Mouse (Mus musculus): ENCODE data around the gene Sugct. TPM values are rescaled to one million over a fixed set of nuclear protein-coding genes. Genes with fewer than 3 reads are reported as not detected.

Sugct gene
- polyA plus RNA-seq, 1 experiment from 2014 or later: 4.7 TPM

GRCm38 (mm10) chr13:17297462-17298005 lies 397.8 kb downstream of the Sugct start:
- H3K9ac ChIP-seq (replicated peaks; ENCODE audit: low read depth, low read length): no peak overlapping the region
- no peaks in the 10 kb centered on the region for H3K27me3 ChIP-seq (ENCODE audit: control insufficient read depth, insufficient read depth, low read length)
- WGBS: 57% methylated on average over 1 of the region's 1 CpGs
- no peaks in the 10 kb centered on the region for H3K9me3 ChIP-seq (ENCODE audit: control insufficient read depth, low read depth, low read length)
- no peak overlapping the region for H3K4me3 ChIP-seq (ENCODE audit: low read depth, low read length)
- no peak overlapping the region for H3K4me2 ChIP-seq (replicated peaks; ENCODE audit: low read depth, low read length)
- no peaks in the 10 kb centered on the region for H3K4me1 ChIP-seq (ENCODE audit: control insufficient read depth, insufficient read depth, low read length)
- no peaks in the 10 kb centered on the region for H3K36me3 ChIP-seq (ENCODE audit: control insufficient read depth, insufficient read depth, low read length)
- no peak overlapping the region for H3K27ac ChIP-seq (ENCODE audit: low read length)
- no peak for ATAC-seq (ENCODE audit: insufficient number of reproducible peaks, insufficient read depth, low FRiP score, low read depth)

GRCm38 (mm10) chr13:17296912-17297311 lies 398.4 kb downstream of the Sugct start:
- Histone ChIP-seq H3K4me3 (ENCODE audit: low read depth, low read length) (no peak overlapping the region), H3K9me3 (ENCODE audit: control insufficient read depth, low read depth, low read length) (no peaks in the 10 kb centered on the region), H3K27me3 (ENCODE audit: control insufficient read depth, insufficient read depth, low read length) (no peaks in the 10 kb centered on the region), H3K9ac (replicated peaks; ENCODE audit: low read depth, low read length) (no peak overlapping the region), H3K4me1 (ENCODE audit: control insufficient read depth, insufficient read depth, low read length) (no peaks in the 10 kb centered on the region), H3K27ac (ENCODE audit: low read length) (no peak overlapping the region), H3K36me3 (ENCODE audit: control insufficient read depth, insufficient read depth, low read length) (no peaks in the 10 kb centered on the region), H3K4me2 (replicated peaks; ENCODE audit: low read depth, low read length) (no peak overlapping the region)
- 47% methylated on average over 4 of the region's 4 CpGs for whole genome bisulfite sequencing
- ATAC-seq (ENCODE audit: insufficient number of reproducible peaks, insufficient read depth, low FRiP score, low read depth): no peak

GRCm38 (mm10) chr13:17296460-17296859 lies 398.9 kb downstream of the Sugct start:
- 44% methylated on average over 3 of the region's 3 CpGs for WGBS
- ATAC-seq (ENCODE audit: insufficient number of reproducible peaks, insufficient read depth, low FRiP score, low read depth): no peak

GRCm38 (mm10) chr13:17291057-17291456 lies 404.3 kb downstream of the Sugct start:
- Histone ChIP-seq H3K4me3 (ENCODE audit: low read depth, low read length) (no peak overlapping the region), H3K27me3 (ENCODE audit: control insufficient read depth, insufficient read depth, low read length) (no peaks in the 10 kb centered on the region), H3K9me3 (ENCODE audit: control insufficient read depth, low read depth, low read length) (no peaks in the 10 kb centered on the region), H3K4me2 (replicated peaks; ENCODE audit: low read depth, low read length) (no peak overlapping the region), H3K36me3 (ENCODE audit: control insufficient read depth, insufficient read depth, low read length) (no peaks in the 10 kb centered on the region), H3K4me1 (ENCODE audit: control insufficient read depth, insufficient read depth, low read length) (peaks cover 5% of the 10 kb centered on the region), H3K27ac (ENCODE audit: low read length) (no peak overlapping the region), H3K9ac (replicated peaks; ENCODE audit: low read depth, low read length) (no peak overlapping the region)
- 60% methylated on average over 3 of the region's 3 CpGs for WGBS
- ATAC-seq (ENCODE audit: insufficient number of reproducible peaks, insufficient read depth, low FRiP score, low read depth): no peak

More at GRCm38 (mm10) chr13:17296460-17296859, 398.9 kb downstream of the Sugct start:
- Histone ChIP-seq H3K4me2 (replicated peaks; ENCODE audit: low read depth, low read length) (no peak overlapping the region), H3K36me3 (ENCODE audit: control insufficient read depth, insufficient read depth, low read length) (no peaks in the 10 kb centered on the region), H3K4me3 (ENCODE audit: low read depth, low read length) (no peak overlapping the region), H3K9me3 (ENCODE audit: control insufficient read depth, low read depth, low read length) (no peaks in the 10 kb centered on the region), H3K27me3 (ENCODE audit: control insufficient read depth, insufficient read depth, low read length) (no peaks in the 10 kb centered on the region), H3K4me1 (ENCODE audit: control insufficient read depth, insufficient read depth, low read length) (no peaks in the 10 kb centered on the region), H3K9ac (replicated peaks; ENCODE audit: low read depth, low read length) (no peak overlapping the region), H3K27ac (ENCODE audit: low read length) (no peak overlapping the region)

GRCm38 (mm10) chr13:17288377-17288776 lies 407.0 kb downstream of the Sugct start:
- ATAC-seq (ENCODE audit: insufficient number of reproducible peaks, insufficient read depth, low FRiP score, low read depth): no peak
- no peaks in the 10 kb centered on the region for H3K27me3 ChIP-seq (ENCODE audit: control insufficient read depth, insufficient read depth, low read length)
- H3K27ac ChIP-seq (ENCODE audit: low read length): no peak overlapping the region
- H3K4me2 ChIP-seq (replicated peaks; ENCODE audit: low read depth, low read length): no peak overlapping the region
- no peak overlapping the region for H3K9ac ChIP-seq (replicated peaks; ENCODE audit: low read depth, low read length)
- WGBS: 44% methylated on average over 1 of the region's 1 CpGs
- no peak overlapping the region for H3K4me3 ChIP-seq (ENCODE audit: low read depth, low read length)
- H3K4me1 ChIP-seq (ENCODE audit: control insufficient read depth, insufficient read depth, low read length): peaks cover 5% of the 10 kb centered on the region
- no peaks in the 10 kb centered on the region for H3K9me3 ChIP-seq (ENCODE audit: control insufficient read depth, low read depth, low read length)
- no peaks in the 10 kb centered on the region for H3K36me3 ChIP-seq (ENCODE audit: control insufficient read depth, insufficient read depth, low read length)

- Histone ChIP-seq H3K4me1 (ENCODE audit: control insufficient read depth, insufficient read depth, low read length) (no peaks in the 10 kb centered on the region), H3K27ac (ENCODE audit: low read length) (no peak overlapping the region), H3K36me3 (ENCODE audit: control insufficient read depth, insufficient read depth, low read length) (no peaks in the 10 kb centered on the region), H3K9ac (replicated peaks; ENCODE audit: low read depth, low read length) (no peak overlapping the region), H3K4me2 (replicated peaks; ENCODE audit: low read depth, low read length) (no peak overlapping the region), H3K4me3 (ENCODE audit: low read depth, low read length) (no peak overlapping the region), H3K27me3 (ENCODE audit: control insufficient read depth, insufficient read depth, low read length) (no peaks in the 10 kb centered on the region), H3K9me3 (ENCODE audit: control insufficient read depth, low read depth, low read length) (no peaks in the 10 kb centered on the region)
- no peak for ATAC-seq (ENCODE audit: insufficient number of reproducible peaks, insufficient read depth, low FRiP score, low read depth)
- 79% methylated on average over 3 of the region's 3 CpGs for WGBS
These were observed 449.4 kb downstream of the Sugct start for GRCm38 (mm10) chr13:17245936-17246335.

GRCm38 (mm10) chr13:17216524-17216923 lies 478.8 kb downstream of the Sugct start:
- Histone ChIP-seq H3K36me3 (ENCODE audit: control insufficient read depth, insufficient read depth, low read length) (no peaks in the 10 kb centered on the region), H3K9me3 (ENCODE audit: control insufficient read depth, low read depth, low read length) (no peaks in the 10 kb centered on the region), H3K27me3 (ENCODE audit: control insufficient read depth, insufficient read depth, low read length) (no peaks in the 10 kb centered on the region), H3K27ac (ENCODE audit: low read length) (no peak overlapping the region), H3K4me2 (replicated peaks; ENCODE audit: low read depth, low read length) (no peak overlapping the region), H3K4me1 (ENCODE audit: control insufficient read depth, insufficient read depth, low read length) (no peaks in the 10 kb centered on the region), H3K4me3 (ENCODE audit: low read depth, low read length) (no peak overlapping the region), H3K9ac (replicated peaks; ENCODE audit: low read depth, low read length) (no peak overlapping the region)
- WGBS: 36% methylated on average over 3 of the region's 3 CpGs
- no peak for ATAC-seq (ENCODE audit: insufficient number of reproducible peaks, insufficient read depth, low FRiP score, low read depth)

- H3K27me3 ChIP-seq (ENCODE audit: control insufficient read depth, insufficient read depth, low read length): no peaks in the 10 kb centered on the region
- H3K27ac ChIP-seq (ENCODE audit: low read length): no peak overlapping the region
- no peak overlapping the region for H3K4me2 ChIP-seq (replicated peaks; ENCODE audit: low read depth, low read length)
- no peaks in the 10 kb centered on the region for H3K9me3 ChIP-seq (ENCODE audit: control insufficient read depth, low read depth, low read length)
- no peak overlapping the region for H3K4me3 ChIP-seq (ENCODE audit: low read depth, low read length)
- H3K9ac ChIP-seq (replicated peaks; ENCODE audit: low read depth, low read length): no peak overlapping the region
- H3K36me3 ChIP-seq (ENCODE audit: control insufficient read depth, insufficient read depth, low read length): no peaks in the 10 kb centered on the region
- no peaks in the 10 kb centered on the region for H3K4me1 ChIP-seq (ENCODE audit: control insufficient read depth, insufficient read depth, low read length)
- ATAC-seq (ENCODE audit: insufficient number of reproducible peaks, insufficient read depth, low FRiP score, low read depth): no peak
These were observed 482.7 kb downstream of the Sugct start for GRCm38 (mm10) chr13:17212681-17213080.

GRCm38 (mm10) chr13:17190180-17190762 lies 505.1 kb downstream of the Sugct start:
- no peaks in the 10 kb centered on the region for H3K27me3 ChIP-seq (ENCODE audit: control insufficient read depth, insufficient read depth, low read length)
- peaks cover 4% of the 10 kb centered on the region; the same call in 1 of the 2 replicates for H3K4me1 ChIP-seq (ENCODE audit: control insufficient read depth, insufficient read depth, low read length)
- H3K27ac ChIP-seq (ENCODE audit: low read length): no peak overlapping the region
- no peak overlapping the region for H3K4me3 ChIP-seq (ENCODE audit: low read depth, low read length)
- no peak overlapping the region for H3K4me2 ChIP-seq (replicated peaks; ENCODE audit: low read depth, low read length)
- no peak overlapping the region for H3K9ac ChIP-seq (replicated peaks; ENCODE audit: low read depth, low read length)
- H3K9me3 ChIP-seq (ENCODE audit: control insufficient read depth, low read depth, low read length): no peaks in the 10 kb centered on the region
- no peaks in the 10 kb centered on the region for H3K36me3 ChIP-seq (ENCODE audit: control insufficient read depth, insufficient read depth, low read length)
- WGBS: 51% methylated on average over 3 of the region's 3 CpGs
- no peak for ATAC-seq (ENCODE audit: insufficient number of reproducible peaks, insufficient read depth, low FRiP score, low read depth)
